Mouse (Mus musculus) limb, embryonic 15.5 days (tissue): ENCODE measurements around the gene Ctdspl. TPM values are rescaled to one million over a fixed set of nuclear protein-coding genes. Genes with fewer than 3 reads are reported as not detected.

ENCODE experiments used
- ATAC-seq: fragments of 200-750 bp; cut with Nextera tagmentation; 2 replicates; pipeline ENCODE4 v1.8.0; 2017; ENCODE audit warnings: low read depth, moderate TSS enrichment; ENCODE audit not compliant: insufficient number of reproducible peaks, low FRiP score, low TSS enrichment
- H3K27ac ChIP-seq: fragments of 300-500 bp; sonication (generic); 2 replicates; pipeline ENCODE4 v1.5.1; 2015; ENCODE audit warnings: moderate library complexity, mild to moderate bottlenecking, inconsistent platforms
- H3K27me3 ChIP-seq: fragments of 300-500 bp; sonication (generic); 2 replicates; pipeline ENCODE4 v1.6.1; 2015; ENCODE audit warnings: inconsistent platforms
- H3K36me3 ChIP-seq: fragments of 300-500 bp; sonication (generic); 2 replicates; pipeline ENCODE4 v1.6.1; 2015; ENCODE audit warnings: inconsistent platforms
- H3K4me1 ChIP-seq: fragments of 300-500 bp; sonication (generic); 2 replicates; pipeline ENCODE4 v1.6.1; 2015; ENCODE audit warnings: inconsistent platforms
- H3K4me2 ChIP-seq: fragments of 300-500 bp; sonication (generic); 2 replicates; pipeline ENCODE4 v1.6.1; 2015; ENCODE audit warnings: mild to moderate bottlenecking, inconsistent platforms
- H3K4me3 ChIP-seq: fragments of 300-500 bp; sonication (generic); 2 replicates; pipeline ENCODE4 v1.5.1; 2015; ENCODE audit warnings: mild to moderate bottlenecking, inconsistent platforms
- H3K9ac ChIP-seq: fragments of 300-500 bp; sonication (generic); 2 replicates; pipeline ENCODE4 v1.6.1; 2015; ENCODE audit warnings: inconsistent platforms
- H3K9me3 ChIP-seq: fragments of 300-500 bp; sonication (generic); 2 replicates; pipeline ENCODE4 v1.6.1; 2016; ENCODE audit warnings: inconsistent platforms
- WGBS: fragments of 180-500 bp; shearing (Covaris S2); methylation state at CpG from one replicate; pipeline ENCODE4 v1.1.7; 2015; 5-methylcytosine and 5-hydroxymethylcytosine counted together
- polyA plus RNA-seq: library from polyadenylated mRNA; unstranded; fragments of >200 nt; fragmentation: Nextera tagmentation; extraction: Ambion mirVana; gene quantifications from 2 replicates; pipeline ENCODE4 v1.2.1, GENCODE M21; 2015

Gene Ctdspl
- 17.0 and 19.2 TPM in 2 replicates for polyA plus RNA-seq

GRCm38 (mm10) chr9:118926111-118926650 is at the start of gene Ctdspl:
TSS of gene Ctdspl (plus strand) at chr9:118926453.
- H3K4me1 ChIP-seq = peaks cover 48% of the 10 kb centered on the region
- WGBS = 0% methylated on average over 27 of the region's 73 CpGs
- H3K36me3 ChIP-seq = no peaks in the 10 kb centered on the region
- H3K4me3 ChIP-seq = peak within 1 kb of the TSS; percentile 84
- peak; percentile 46 for ATAC-seq
- H3K27me3 ChIP-seq = no peaks in the 10 kb centered on the region
- no peaks in the 10 kb centered on the region for H3K9me3 ChIP-seq
- peak within 1 kb of the TSS; percentile 83 for H3K9ac ChIP-seq
- H3K27ac ChIP-seq = peak within 1 kb of the TSS; percentile 95
- H3K4me2 ChIP-seq = peak within 1 kb of the TSS; percentile 97

GRCm38 (mm10) chr9:118876902-118877301 is 49.4 kb upstream of the Ctdspl start:
- Histone ChIP-seq H3K9me3 (no peaks in the 10 kb centered on the region), H3K4me3 (no peak overlapping the region), H3K4me1 (peaks cover 20% of the 10 kb centered on the region), H3K9ac (no peak overlapping the region), H3K27me3 (no peaks in the 10 kb centered on the region), H3K27ac (peak overlapping the region; percentile 38; the same call in 1 of the 2 replicates), H3K4me2 (no peak overlapping the region), H3K36me3 (peaks cover 10% of the 10 kb centered on the region)
- 77% methylated on average over 10 of the region's 10 CpGs for WGBS
- ATAC-seq = no peak

GRCm38 (mm10) chr9:118877365-118878008 is 48.8 kb upstream of the Ctdspl start:
- peaks cover 4% of the 10 kb centered on the region; the same call in 1 of the 2 replicates for H3K36me3 ChIP-seq
- 75% methylated on average over 7 of the region's 7 CpGs for WGBS
- H3K27me3 ChIP-seq = no peaks in the 10 kb centered on the region
- H3K9me3 ChIP-seq = no peaks in the 10 kb centered on the region
- no peak for ATAC-seq
- H3K4me2 ChIP-seq = no peak overlapping the region
- H3K9ac ChIP-seq = no peak overlapping the region
- peaks cover 20% of the 10 kb centered on the region for H3K4me1 ChIP-seq
- peak overlapping the region; percentile 38; the same call in 1 of the 2 replicates for H3K27ac ChIP-seq
- H3K4me3 ChIP-seq = no peak overlapping the region

- no peak overlapping the region for H3K4me2 ChIP-seq
- no peak overlapping the region for H3K4me3 ChIP-seq
- no peaks in the 10 kb centered on the region for H3K9me3 ChIP-seq
- ATAC-seq = no peak
- 86% methylated on average over 11 of the region's 11 CpGs for WGBS
- no peaks in the 10 kb centered on the region for H3K27me3 ChIP-seq
- no peak overlapping the region for H3K27ac ChIP-seq
- H3K9ac ChIP-seq = no peak overlapping the region
- H3K4me1 ChIP-seq = peaks cover 20% of the 10 kb centered on the region
- no peaks in the 10 kb centered on the region for H3K36me3 ChIP-seq
Measured at GRCm38 (mm10) chr9:118878596-118878995, 47.7 kb upstream of the Ctdspl start.

- Histone ChIP-seq H3K9ac (no peak overlapping the region), H3K4me2 (no peak overlapping the region), H3K4me3 (no peak overlapping the region), H3K36me3 (no peaks in the 10 kb centered on the region), H3K27me3 (no peaks in the 10 kb centered on the region), H3K4me1 (peaks cover 7% of the 10 kb centered on the region; the same call in 1 of the 2 replicates), H3K9me3 (no peaks in the 10 kb centered on the region), H3K27ac (no peak overlapping the region)
- ATAC-seq = no peak
- WGBS = 76% methylated on average over 7 of the region's 7 CpGs
Measured at GRCm38 (mm10) chr9:118881281-118881945, 44.8 kb upstream of the Ctdspl start.

- no peak for ATAC-seq
- 85% methylated on average over 6 of the region's 6 CpGs for WGBS
Measured at GRCm38 (mm10) chr9:118881946-118882284, 44.3 kb upstream of the Ctdspl start.

GRCm38 (mm10) chr9:118883150-118883549 is 43.1 kb upstream of the Ctdspl start:
- H3K4me2 ChIP-seq = no peak overlapping the region
- WGBS = 88% methylated on average over 7 of the region's 7 CpGs
- no peak for ATAC-seq
- H3K9me3 ChIP-seq = no peaks in the 10 kb centered on the region
- no peaks in the 10 kb centered on the region; the same call in 1 of the 2 replicates for H3K27me3 ChIP-seq
- H3K27ac ChIP-seq = no peak overlapping the region
- H3K4me3 ChIP-seq = no peak overlapping the region
- H3K4me1 ChIP-seq = peaks cover 3% of the 10 kb centered on the region; the same call in 1 of the 2 replicates
- no peak overlapping the region for H3K9ac ChIP-seq
- 0 out of 2 replicates have a peak, but pooled peaks cover 6% of the 10 kb centered on the region for H3K36me3 ChIP-seq

More at GRCm38 (mm10) chr9:118881946-118882284, 44.3 kb upstream of the Ctdspl start:
- no peak overlapping the region for H3K27ac ChIP-seq
- no peaks in the 10 kb centered on the region for H3K36me3 ChIP-seq
- no peaks in the 10 kb centered on the region for H3K9me3 ChIP-seq
- no peak overlapping the region for H3K4me3 ChIP-seq
- H3K4me2 ChIP-seq = no peak overlapping the region
- H3K27me3 ChIP-seq = no peaks in the 10 kb centered on the region
- no peak overlapping the region for H3K9ac ChIP-seq
- H3K4me1 ChIP-seq = peaks cover 5% of the 10 kb centered on the region; the same call in 1 of the 2 replicates

GRCm38 (mm10) chr9:118885785-118886184 is 40.5 kb upstream of the Ctdspl start:
- WGBS = 61% methylated on average over 6 of the region's 6 CpGs
- Histone ChIP-seq H3K27ac (no peak overlapping the region), H3K36me3 (0 out of 2 replicates have a peak, but pooled peaks cover 10% of the 10 kb centered on the region), H3K4me1 (peaks cover 15% of the 10 kb centered on the region), H3K9me3 (no peaks in the 10 kb centered on the region), H3K4me3 (no peak overlapping the region), H3K27me3 (no peaks in the 10 kb centered on the region; the same call in 1 of the 2 replicates), H3K4me2 (no peak overlapping the region), H3K9ac (no peak overlapping the region)
- no peak for ATAC-seq

- WGBS = 75% methylated on average over 7 of the region's 7 CpGs
- Histone ChIP-seq H3K36me3 (0 out of 2 replicates have a peak, but pooled peaks cover 10% of the 10 kb centered on the region), H3K4me2 (no peak overlapping the region), H3K4me3 (no peak overlapping the region), H3K27me3 (no peaks in the 10 kb centered on the region; the same call in 1 of the 2 replicates), H3K9ac (no peak overlapping the region), H3K9me3 (no peaks in the 10 kb centered on the region), H3K27ac (no peak overlapping the region), H3K4me1 (peaks cover 27% of the 10 kb centered on the region)
- ATAC-seq = no peak
Measured at GRCm38 (mm10) chr9:118887201-118887600, 39.1 kb upstream of the Ctdspl start.

GRCm38 (mm10) chr9:118887734-118888133 is 38.5 kb upstream of the Ctdspl start:
- H3K9me3 ChIP-seq = no peaks in the 10 kb centered on the region
- ATAC-seq = no peak
- H3K27ac ChIP-seq = no peak overlapping the region
- H3K4me2 ChIP-seq = no peak overlapping the region
- H3K27me3 ChIP-seq = no peaks in the 10 kb centered on the region; the same call in 1 of the 2 replicates
- 0 out of 2 replicates have a peak, but pooled peaks cover 10% of the 10 kb centered on the region for H3K36me3 ChIP-seq
- WGBS = 87% methylated on average over 8 of the region's 8 CpGs
- peaks cover 31% of the 10 kb centered on the region for H3K4me1 ChIP-seq
- H3K4me3 ChIP-seq = no peak overlapping the region
- no peak overlapping the region for H3K9ac ChIP-seq

GRCm38 (mm10) chr9:118890149-118890548 is 36.1 kb upstream of the Ctdspl start:
- no peak overlapping the region for H3K4me3 ChIP-seq
- ATAC-seq = no peak
- H3K27me3 ChIP-seq = no peaks in the 10 kb centered on the region; the same call in 1 of the 2 replicates
- no peaks in the 10 kb centered on the region for H3K9me3 ChIP-seq
- 75% methylated on average over 4 of the region's 4 CpGs for WGBS
- H3K9ac ChIP-seq = no peak overlapping the region
- H3K4me2 ChIP-seq = no peak overlapping the region
- peak overlapping the region; percentile 38; the same call in 1 of the 2 replicates for H3K27ac ChIP-seq
- H3K4me1 ChIP-seq = peaks cover 31% of the 10 kb centered on the region
- H3K36me3 ChIP-seq = 0 out of 2 replicates have a peak, but pooled peaks cover 10% of the 10 kb centered on the region
